Mouse (Mus musculus): ENCODE measurements at regions not wholly inside any gene's neighbourhood (a gene's known extent, or its start where the extent isn't known, plus 50 kb on each side); places are given as distances from the start of the nearest gene placed in this dataset.

- in situ Hi-C loops (cut with MboI; ENCODE audit: low pct_unique_long_range_greater_than_20kb in 1 of 2, low sequenced_read_pairs in 2 of 2, unreplicated experiment in 1 of 2), result no loop called here
These were observed 1284.6 kb upstream of the Cited2 start for GRCm38 (mm10) chr10:16438414-16438813.

GRCm38 (mm10) chr10:16440932-16441640, 1281.9 kb upstream of the Cited2 start:
- in situ Hi-C loops (cut with MboI; ENCODE audit: low pct_unique_long_range_greater_than_20kb in 1 of 2, low sequenced_read_pairs in 2 of 2, unreplicated experiment in 1 of 2), result no loop called here

- in situ Hi-C loops (cut with MboI; ENCODE audit: low pct_unique_long_range_greater_than_20kb in 1 of 2, low sequenced_read_pairs in 2 of 2, unreplicated experiment in 1 of 2), result no loop called here
These were observed 1281.4 kb upstream of the Cited2 start for GRCm38 (mm10) chr10:16441661-16442072.

- in situ Hi-C loops (cut with MboI; ENCODE audit: low pct_unique_long_range_greater_than_20kb in 1 of 2, low sequenced_read_pairs in 2 of 2, unreplicated experiment in 1 of 2), result no loop called here
These were observed 1279.1 kb upstream of the Cited2 start for GRCm38 (mm10) chr10:16443901-16444300.

- in situ Hi-C loops (cut with MboI; ENCODE audit: low pct_unique_long_range_greater_than_20kb in 1 of 2, low sequenced_read_pairs in 2 of 2, unreplicated experiment in 1 of 2), result no loop called here
These were observed 1255.1 kb upstream of the Cited2 start for GRCm38 (mm10) chr10:16467935-16468334.

- in situ Hi-C loops (cut with MboI; ENCODE audit: low pct_unique_long_range_greater_than_20kb in 1 of 2, low sequenced_read_pairs in 2 of 2, unreplicated experiment in 1 of 2), result no loop called here
These were observed 1253.3 kb upstream of the Cited2 start for GRCm38 (mm10) chr10:16469711-16470110.

- in situ Hi-C loops (cut with MboI; ENCODE audit: low pct_unique_long_range_greater_than_20kb in 1 of 2, low sequenced_read_pairs in 2 of 2, unreplicated experiment in 1 of 2), result no loop called here
These were observed 1249.0 kb upstream of the Cited2 start for GRCm38 (mm10) chr10:16473952-16474521.

- in situ Hi-C loops (cut with MboI; ENCODE audit: low pct_unique_long_range_greater_than_20kb in 1 of 2, low sequenced_read_pairs in 2 of 2, unreplicated experiment in 1 of 2), result no loop called here
These were observed 1224.4 kb upstream of the Cited2 start for GRCm38 (mm10) chr10:16498580-16498979.

GRCm38 (mm10) chr10:16507681-16508080, 1215.3 kb upstream of the Cited2 start:
- in situ Hi-C loops (cut with MboI; ENCODE audit: low pct_unique_long_range_greater_than_20kb in 1 of 2, low sequenced_read_pairs in 2 of 2, unreplicated experiment in 1 of 2), result no loop called here

- in situ Hi-C loops (cut with MboI; ENCODE audit: low pct_unique_long_range_greater_than_20kb in 1 of 2, low sequenced_read_pairs in 2 of 2, unreplicated experiment in 1 of 2), result no loop called here
These were observed 1214.9 kb upstream of the Cited2 start for GRCm38 (mm10) chr10:16508161-16508560.

- in situ Hi-C loops (cut with MboI; ENCODE audit: low pct_unique_long_range_greater_than_20kb in 1 of 2, low sequenced_read_pairs in 2 of 2, unreplicated experiment in 1 of 2), result no loop called here
These were observed 1208.4 kb upstream of the Cited2 start for GRCm38 (mm10) chr10:16514656-16515055.

- in situ Hi-C loops (cut with MboI; ENCODE audit: low pct_unique_long_range_greater_than_20kb in 1 of 2, low sequenced_read_pairs in 2 of 2, unreplicated experiment in 1 of 2), result no loop called here
These were observed 1201.1 kb upstream of the Cited2 start for GRCm38 (mm10) chr10:16521895-16522294.

- in situ Hi-C loops (cut with MboI; ENCODE audit: low pct_unique_long_range_greater_than_20kb in 1 of 2, low sequenced_read_pairs in 2 of 2, unreplicated experiment in 1 of 2), result no loop called here
These were observed 1198.9 kb upstream of the Cited2 start for GRCm38 (mm10) chr10:16524101-16524500.

- in situ Hi-C loops (cut with MboI; ENCODE audit: low pct_unique_long_range_greater_than_20kb in 1 of 2, low sequenced_read_pairs in 2 of 2, unreplicated experiment in 1 of 2), result no loop called here
These were observed 1195.3 kb upstream of the Cited2 start for GRCm38 (mm10) chr10:16527693-16528092.

GRCm38 (mm10) chr10:16537660-16538059, 1185.4 kb upstream of the Cited2 start:
- in situ Hi-C loops (cut with MboI; ENCODE audit: low pct_unique_long_range_greater_than_20kb in 1 of 2, low sequenced_read_pairs in 2 of 2, unreplicated experiment in 1 of 2), result no loop called here

GRCm38 (mm10) chr10:16538379-16538778, 1184.6 kb upstream of the Cited2 start:
- in situ Hi-C loops (cut with MboI; ENCODE audit: low pct_unique_long_range_greater_than_20kb in 1 of 2, low sequenced_read_pairs in 2 of 2, unreplicated experiment in 1 of 2), result no loop called here

- in situ Hi-C loops (cut with MboI; ENCODE audit: low pct_unique_long_range_greater_than_20kb in 1 of 2, low sequenced_read_pairs in 2 of 2, unreplicated experiment in 1 of 2), result no loop called here
These were observed 1177.6 kb upstream of the Cited2 start for GRCm38 (mm10) chr10:16545445-16545844.

GRCm38 (mm10) chr10:16552861-16553635, 1170.0 kb upstream of the Cited2 start:
- in situ Hi-C loops (cut with MboI; ENCODE audit: low pct_unique_long_range_greater_than_20kb in 1 of 2, low sequenced_read_pairs in 2 of 2, unreplicated experiment in 1 of 2), result no loop called here

- in situ Hi-C loops (cut with MboI; ENCODE audit: low pct_unique_long_range_greater_than_20kb in 1 of 2, low sequenced_read_pairs in 2 of 2, unreplicated experiment in 1 of 2), result no loop called here
These were observed 1148.5 kb upstream of the Cited2 start for GRCm38 (mm10) chr10:16574568-16574967.

Data from mouse embryonic stem cell (cell line).